Mouse (Mus musculus) mammary gland, adult 2 months (tissue): ENCODE data around the gene Kctd19. TPM values are rescaled to one million over a fixed set of nuclear protein-coding genes. Genes with fewer than 3 reads are reported as not detected.

Source experiments
- polyA plus RNA-seq: library from polyadenylated mRNA; depleted of rRNA; stranded (reverse); fragments of >200 nt; gene quantifications from 2 replicates; pipeline ENCODE4 v1.2.3, GENCODE M21; 2012; ENCODE audit warnings: low replicate concordance; rRNA removed

Gene Kctd19
- polyA plus RNA-seq = 0.22 and 0.29 TPM in 2 replicates

GRCm38 (mm10) chr8:105413391-105413790 lies at the start of gene Kctd19, which contains the start of gene Lrrc36:
TSS of gene Kctd19 (minus strand) at chr8:105413502.
TSS of gene Lrrc36 (plus strand) at chr8:105413571.

GRCm38 (mm10) chr8:105373032-105373431 lies 40.3 kb downstream of the Kctd19 start, which contains the start of gene Plekhg4:
TSS of gene Plekhg4 (plus strand) at chr8:105373274.

GRCm38 (mm10) chr8:105348450-105349095 lies 64.7 kb downstream of the Kctd19 start, which contains the start of gene Slc9a5:
TSS of gene Slc9a5 (plus strand) at chr8:105348843.

GRCm38 (mm10) chr8:105347428-105348221 lies 65.7 kb downstream of the Kctd19 start, which contains the start of gene Fhod1:
TSS of gene Fhod1 (minus strand) at chr8:105347953.

Other genes starting within 250 kb of the Kctd19 start
- 10.1 and 12.8 TPM in 2 replicates for gene Cbfb, start 242.8 kb downstream of the Kctd19 start, polyA plus RNA-seq
- gene D230025D16Rik, start 188.4 kb downstream of the Kctd19 start, polyA plus RNA-seq = 21.3 and 32.9 TPM in 2 replicates
- 20.0 and 42.4 TPM in 2 replicates for gene B3gnt9, start 158.3 kb downstream of the Kctd19 start, polyA plus RNA-seq
- 14.7 and 29.5 TPM in 2 replicates for gene Tradd, start 148.9 kb downstream of the Kctd19 start, polyA plus RNA-seq
- gene Fbxl8, start 148.9 kb downstream of the Kctd19 start, polyA plus RNA-seq = 13.6 and 27.9 TPM in 2 replicates
- gene Hsf4, start 143.7 kb downstream of the Kctd19 start, polyA plus RNA-seq = 5.7 and 7.1 TPM in 2 replicates
- 10.8 and 11.1 TPM in 2 replicates for gene Nol3, start 137.4 kb downstream of the Kctd19 start, polyA plus RNA-seq
- gene 4931428F04Rik, start 123.6 kb downstream of the Kctd19 start, polyA plus RNA-seq = 4.1 and 4.6 TPM in 2 replicates
- 12.2 and 13.7 TPM in 2 replicates for gene Exoc3l, start 117.4 kb downstream of the Kctd19 start, polyA plus RNA-seq
- gene E2f4, start 115.8 kb downstream of the Kctd19 start, polyA plus RNA-seq = 138 and 144 TPM in 2 replicates
- gene Elmo3, start 107.9 kb downstream of the Kctd19 start, polyA plus RNA-seq = 21.8 and 24.6 TPM in 2 replicates
- gene Lrrc29, start 87.2 kb downstream of the Kctd19 start, polyA plus RNA-seq = 9.4 and 10.4 TPM in 2 replicates
- 90.7 and 97.1 TPM in 2 replicates for gene Tmem208, start 87.1 kb downstream of the Kctd19 start, polyA plus RNA-seq
- gene Fhod1, start 65.5 kb downstream of the Kctd19 start, polyA plus RNA-seq = 32.0 and 32.7 TPM in 2 replicates
- gene Slc9a5, start 64.7 kb downstream of the Kctd19 start, polyA plus RNA-seq = 5.3 TPM in 2 replicates
- gene Plekhg4, start 40.2 kb downstream of the Kctd19 start, polyA plus RNA-seq = 0.96 and 1.4 TPM in 2 replicates
- gene Lrrc36, start 69 bp upstream of the Kctd19 start, polyA plus RNA-seq = 1.2 and 2.4 TPM in 2 replicates
- 150 and 216 TPM in 2 replicates for gene Tppp3, start 58.0 kb upstream of the Kctd19 start, polyA plus RNA-seq
- gene Zdhhc1, start 83.4 kb upstream of the Kctd19 start, polyA plus RNA-seq = 57.4 and 64.6 TPM in 2 replicates
- 0.89 and 1.1 TPM in 2 replicates for gene Hsd11b2, start 105.3 kb upstream of the Kctd19 start, polyA plus RNA-seq
- gene Atp6v0d1, start 152.5 kb upstream of the Kctd19 start, polyA plus RNA-seq = 97.3 and 171 TPM in 2 replicates
- 27.0 and 36.9 TPM in 2 replicates for gene Ripor1, start 191.8 kb upstream of the Kctd19 start, polyA plus RNA-seq
- 11.3 and 19.0 TPM in 2 replicates for gene Ctcf, start 223.1 kb upstream of the Kctd19 start, polyA plus RNA-seq
- gene Agrp, start 223.9 kb upstream of the Kctd19 start, polyA plus RNA-seq = 0.39 TPM in 1 of 2 replicates, not detected in the other